Mouse (Mus musculus) adipocyte (in vitro differentiated cells): ENCODE data around the gene Ugt1a9.

ENCODE experiments used
- DNase-seq: peaks from one replicate; pipeline ENCODE4 v3.0.0-alpha.2; 2016; ENCODE audit warnings: low spot score

The Ugt1a9 gene

DNA sequence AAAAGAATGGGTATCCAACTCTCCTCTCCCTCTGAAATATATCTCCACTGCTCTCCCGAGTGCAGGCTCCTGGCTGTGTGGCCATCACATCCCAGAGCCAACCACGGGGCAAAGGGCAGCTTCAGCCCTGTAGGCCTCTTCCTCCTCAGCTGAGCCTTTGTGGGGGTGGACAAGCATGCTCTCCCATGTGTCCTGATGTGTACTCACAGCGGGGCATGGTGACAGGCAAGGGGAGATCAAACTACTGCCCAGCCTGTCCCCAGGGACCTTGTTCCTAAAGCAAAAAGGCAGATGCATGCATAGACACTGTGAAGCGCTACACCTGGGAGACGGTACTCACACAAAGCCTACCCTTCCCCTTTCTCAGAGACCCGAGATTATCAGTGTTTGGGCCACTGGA lies 189.5 kb downstream of the Ugt1a9 start:
- no peak for DNase-seq

DNA sequence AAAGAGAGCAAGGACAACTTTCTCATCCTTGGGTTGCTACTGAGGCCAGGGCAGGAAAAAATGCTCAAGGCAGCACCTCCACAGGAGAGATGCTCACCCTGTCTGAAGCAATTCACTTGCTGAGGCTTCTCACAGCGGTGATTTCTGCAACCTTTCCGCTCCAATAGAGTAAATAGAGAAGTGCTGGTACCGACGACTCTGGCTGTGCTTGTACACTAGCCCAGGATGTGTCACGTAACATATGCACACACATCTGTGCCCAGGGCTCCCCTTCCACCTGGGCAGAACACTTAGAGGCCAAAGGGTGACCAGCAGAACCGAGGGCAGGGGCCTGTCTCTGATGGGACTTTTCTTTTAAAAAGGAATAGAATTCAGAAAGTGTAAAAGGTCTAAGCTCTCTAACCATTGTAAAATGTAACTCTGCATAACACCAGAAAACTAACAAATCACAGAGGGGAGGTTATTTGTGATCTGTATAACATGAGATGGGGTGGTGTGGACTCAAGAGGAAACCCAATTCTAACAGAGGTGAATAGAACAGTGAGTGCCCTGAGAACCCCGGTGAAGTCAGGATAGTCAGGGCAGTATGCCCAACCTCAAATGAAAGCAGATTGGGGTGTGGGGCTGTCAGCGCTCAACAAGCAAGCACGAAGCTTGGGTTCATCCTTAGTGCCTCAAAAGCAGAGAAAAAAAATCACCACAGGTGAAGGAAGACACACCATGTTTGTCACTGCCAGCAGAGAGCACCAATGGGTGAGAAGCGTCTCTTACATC lies 190.2 kb downstream of the Ugt1a9 start:
- no peak for DNase-seq

DNA sequence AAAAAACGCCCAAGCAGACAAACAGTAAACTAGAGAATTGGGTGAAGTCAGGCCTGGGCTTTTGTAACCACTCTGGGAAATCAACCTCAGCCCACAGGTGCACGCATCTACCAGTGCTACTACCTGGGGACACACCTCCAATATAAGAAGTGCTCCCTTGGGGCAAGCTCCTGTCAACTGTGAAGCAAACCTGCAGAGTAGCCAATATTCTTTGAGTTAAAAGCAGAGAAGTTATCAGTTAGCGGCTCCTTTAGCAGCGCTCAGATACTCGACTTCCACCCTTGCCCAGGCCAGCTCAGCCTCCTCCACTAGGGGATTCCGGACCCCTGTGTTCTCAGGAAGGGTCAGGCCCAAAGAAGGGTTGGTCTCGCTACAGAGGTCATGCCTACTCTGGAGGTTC lies 191.1 kb downstream of the Ugt1a9 start:
- no peak for DNase-seq

DNA sequence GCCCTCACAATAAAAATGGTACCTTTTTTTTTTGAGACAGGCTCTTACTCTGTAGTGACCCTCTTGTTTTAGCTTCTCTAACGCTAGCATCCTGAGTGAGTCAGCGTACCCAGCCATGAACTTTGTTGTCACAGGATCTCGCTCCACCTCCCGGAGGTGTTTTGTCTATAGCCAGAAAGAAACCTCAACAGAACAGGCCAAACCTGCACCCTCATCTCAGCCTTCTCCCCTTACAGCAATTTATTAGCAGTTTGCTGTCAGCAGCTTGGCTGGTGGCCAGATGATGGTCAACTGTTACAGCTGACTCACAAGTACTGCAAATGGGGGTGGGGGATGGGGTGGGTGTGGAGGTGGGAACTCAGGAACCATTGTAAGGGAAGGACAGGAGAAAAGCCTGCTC lies 191.7 kb downstream of the Ugt1a9 start:
- DNase-seq, result peak; percentile 83

DNA sequence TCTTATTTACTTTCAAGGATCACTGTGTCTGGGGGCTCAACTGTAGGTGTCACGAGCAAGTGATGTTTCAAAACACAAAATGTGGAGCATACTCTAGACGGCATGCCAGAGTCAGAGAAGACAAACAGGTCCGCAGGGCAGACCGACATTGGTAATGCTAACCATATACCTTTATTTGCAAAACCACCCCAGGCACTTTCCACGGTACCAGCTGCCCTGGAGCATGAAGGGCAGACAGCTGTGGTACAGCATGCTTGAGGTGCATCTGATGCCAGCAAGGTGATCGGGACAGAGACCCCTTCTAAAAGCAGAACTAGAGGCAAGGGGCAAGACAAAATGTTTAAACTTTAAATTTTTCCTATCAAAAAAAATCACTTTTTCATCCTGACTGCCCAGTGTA lies 192.4 kb downstream of the Ugt1a9 start:
- DNase-seq, result no peak

DNA sequence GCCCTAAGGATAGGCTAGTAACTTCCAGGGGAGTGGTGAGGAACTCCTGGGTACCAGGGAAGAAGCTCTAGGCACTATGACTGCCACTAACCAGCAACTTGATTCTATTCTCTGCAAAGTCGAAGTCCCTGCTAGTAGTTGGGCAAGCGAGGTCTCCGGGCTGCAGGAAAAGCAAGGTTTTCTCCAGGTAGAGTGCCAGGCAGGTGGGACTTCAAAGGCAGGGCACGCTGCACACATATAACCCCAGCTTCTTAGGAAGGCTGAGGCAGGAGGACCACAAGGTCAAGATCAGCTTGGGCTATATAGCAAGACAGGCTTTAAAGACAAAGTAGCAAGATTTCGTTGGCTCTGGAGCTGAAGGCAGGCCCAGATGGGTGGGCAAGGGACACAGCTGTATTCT lies 193.2 kb downstream of the Ugt1a9 start:
- no peak for DNase-seq

DNA sequence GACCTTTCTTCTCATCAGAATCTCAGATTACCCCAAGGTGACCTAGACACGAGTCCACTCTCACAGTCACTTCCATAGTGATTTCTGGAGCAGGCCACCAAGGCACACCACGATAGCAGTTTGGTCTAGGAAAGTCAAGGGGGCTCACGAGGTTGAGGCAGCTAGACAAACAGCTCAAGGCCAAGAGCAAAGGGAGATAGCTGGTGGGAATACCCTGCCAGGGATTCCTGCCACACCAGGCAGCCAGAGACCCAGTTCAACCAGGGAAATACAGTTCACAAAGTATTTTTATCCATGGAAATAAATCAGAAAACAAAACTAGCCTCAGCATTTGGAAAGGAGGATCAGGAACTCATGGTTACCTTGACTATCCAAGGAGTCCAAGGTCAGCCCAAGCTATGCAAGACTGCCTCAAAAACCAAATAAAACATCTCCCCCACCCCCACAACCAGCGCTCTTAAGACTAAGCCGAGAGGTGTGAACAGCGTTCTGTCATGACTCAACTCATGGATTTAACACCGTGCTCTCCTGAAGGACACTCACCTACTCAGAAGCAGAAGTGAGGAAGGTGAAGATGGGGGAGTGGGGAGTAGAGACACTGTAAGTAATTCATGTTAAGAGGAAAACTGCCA lies 193.8 kb downstream of the Ugt1a9 start:
- no peak for DNase-seq

DNA sequence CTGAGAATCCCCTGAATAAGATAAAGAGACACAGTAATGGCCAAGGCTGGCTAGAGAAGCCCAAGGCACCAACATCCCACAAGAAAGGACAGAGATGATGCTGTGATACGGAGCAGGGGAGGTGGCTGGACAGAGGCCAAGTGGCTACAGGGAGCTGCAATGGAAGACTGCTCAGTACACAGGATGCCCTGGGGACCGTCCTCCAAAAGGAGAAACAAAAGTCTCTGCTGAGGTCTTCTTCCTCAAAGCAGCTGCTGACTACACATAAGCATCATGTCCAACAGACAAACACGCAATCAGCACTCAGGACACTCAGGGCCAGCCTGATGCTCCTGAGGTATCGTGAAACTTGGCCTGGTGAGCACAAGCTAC lies 194.3 kb downstream of the Ugt1a9 start:
- DNase-seq, result no peak

DNA sequence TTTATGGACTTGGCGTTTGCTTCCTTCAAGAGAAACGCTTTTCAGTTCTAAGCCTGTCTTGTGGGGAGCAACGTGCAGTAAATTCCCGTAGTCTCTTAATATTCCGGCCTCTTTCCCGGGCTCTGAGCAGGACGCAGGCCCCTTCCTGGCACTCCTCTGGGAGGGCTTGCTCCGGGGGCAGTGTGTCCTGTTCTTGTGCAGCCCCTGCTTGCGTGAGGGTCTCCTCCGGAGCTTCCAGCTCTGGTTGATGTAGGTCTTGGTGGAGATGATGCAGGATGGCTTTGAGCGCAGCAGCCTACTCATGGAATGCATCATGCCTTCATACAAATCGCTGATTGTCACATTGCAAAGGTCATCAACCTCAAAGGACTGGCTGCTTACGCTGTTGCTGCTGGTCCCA lies 195.5 kb downstream of the Ugt1a9 start:
- no peak for DNase-seq

DNA sequence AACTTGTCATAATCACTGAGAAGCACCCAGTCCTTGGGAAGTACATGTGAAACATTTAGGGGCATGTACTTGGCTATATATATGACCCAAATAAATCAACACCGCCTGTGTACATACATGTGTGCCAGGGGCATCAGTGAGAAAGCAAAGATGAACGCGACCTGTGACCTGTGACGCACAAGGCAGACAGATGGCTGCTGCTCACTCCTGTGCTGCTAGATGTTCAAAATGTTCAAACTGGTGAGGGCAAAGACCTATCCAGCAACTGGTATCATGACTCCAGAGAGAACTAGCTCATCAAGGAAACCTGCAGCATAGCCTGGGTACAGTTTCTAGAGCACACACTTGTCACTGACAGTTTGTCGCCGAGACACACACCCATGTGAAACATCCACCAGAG lies 196.9 kb downstream of the Ugt1a9 start:
- DNase-seq, result no peak

DNA sequence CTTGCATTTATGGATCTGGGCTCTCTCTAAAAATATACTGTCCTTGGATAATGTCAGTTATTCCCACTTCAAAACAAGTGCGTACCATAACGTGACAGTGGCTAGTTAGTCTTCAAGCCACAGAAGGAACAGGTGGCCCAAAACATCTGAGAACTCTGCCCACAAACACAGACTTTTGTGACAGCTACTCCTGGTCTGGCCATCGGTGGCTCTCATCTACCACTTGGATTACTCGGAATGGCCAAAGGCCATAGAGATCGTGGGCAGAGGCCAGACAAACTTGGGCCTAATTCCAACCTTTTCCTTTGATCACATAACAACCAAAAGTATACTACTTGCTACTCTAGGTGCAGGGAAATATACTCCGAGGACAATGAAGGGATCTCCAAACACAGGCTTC lies 197.5 kb downstream of the Ugt1a9 start:
- no peak for DNase-seq
